Mouse (Mus musculus) thymus, postnatal 36 days (tissue): ENCODE results near the gene Sec1.

Source experiments
- DNase-seq, 2 experiments: peaks; one replicate each; pipeline ENCODE4 v3.0.0; 2022; ENCODE audit warnings: mixed read lengths in 2 of 2

The Sec1 gene

DNA sequence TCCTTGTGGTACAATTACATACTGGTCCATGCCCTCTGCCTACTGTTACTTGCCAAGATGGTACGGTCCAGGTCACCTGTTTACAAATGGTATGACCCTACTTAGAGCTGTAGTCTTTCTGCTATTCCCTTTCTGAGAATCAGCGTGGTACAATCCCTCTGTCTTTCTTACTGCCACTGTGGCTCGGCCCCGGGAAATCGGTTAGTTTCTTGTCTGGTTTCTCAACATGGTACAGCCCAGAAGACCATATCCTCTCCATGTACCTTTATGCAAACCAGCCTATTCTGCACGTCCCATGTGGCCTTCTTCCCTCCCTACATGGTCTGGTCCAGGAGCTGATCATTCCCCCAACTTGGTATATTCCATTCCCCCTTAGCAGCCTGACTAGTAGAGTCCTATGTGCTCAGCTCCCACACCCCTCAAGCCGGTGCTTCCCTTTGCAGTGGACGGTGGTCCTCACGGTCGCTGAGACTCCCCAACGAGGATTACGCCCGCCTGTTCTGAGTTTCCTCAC lies 9.9 kb upstream of the Sec1 start:
- DNase-seq, result peak; percentile 46 to 53

GRCm38 (mm10) chr7:45703521-45704033 lies 9.4 kb upstream of the Sec1 start:
- DNase-seq, result peak in 1 of 2 experiments; percentile 56

- peak in 1 of 2 experiments; percentile 30 for DNase-seq
These were observed 8.8 kb upstream of the Sec1 start for GRCm38 (mm10) chr7:45702809-45703520.

DNA sequence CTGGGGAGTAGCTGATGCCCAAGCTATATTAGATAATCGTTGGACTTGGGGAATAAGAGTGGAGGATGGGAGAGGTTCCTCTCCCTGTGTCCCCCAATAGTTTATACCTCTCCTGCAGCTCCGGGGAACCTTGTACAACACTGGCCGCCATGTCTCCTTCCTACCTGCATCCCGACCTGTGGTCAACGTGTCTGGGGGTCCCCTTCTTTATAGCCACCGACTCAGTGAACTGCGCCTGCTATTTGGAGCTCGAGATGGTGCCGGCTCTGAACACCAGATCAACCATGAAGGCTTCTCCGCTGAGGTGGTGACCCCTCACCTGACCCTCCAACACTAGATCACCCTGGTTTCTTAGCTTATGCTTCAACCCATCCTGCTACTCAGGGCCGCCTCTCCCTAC lies 8.1 kb upstream of the Sec1 start:
- DNase-seq, result peak in 1 of 2 experiments; percentile 13

DNA sequence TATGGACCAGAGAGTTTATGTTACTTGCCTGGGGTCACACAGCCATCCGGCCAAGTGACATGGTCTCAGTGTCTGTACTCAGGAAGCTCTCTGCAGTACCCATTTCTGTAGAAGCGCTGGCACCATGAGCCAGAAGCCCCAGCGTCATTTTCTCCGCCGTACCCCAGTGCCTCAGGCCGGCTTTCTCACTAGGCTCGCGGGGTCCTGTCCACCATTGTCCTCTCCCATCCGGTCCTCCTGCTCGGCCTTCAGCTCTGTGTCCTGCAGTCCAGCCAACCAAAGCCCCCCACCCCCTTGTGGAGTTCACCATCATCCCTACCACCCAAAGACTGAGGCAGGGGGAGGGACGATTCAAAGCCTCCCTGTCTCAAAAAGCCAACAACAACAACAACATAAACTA lies 7.4 kb upstream of the Sec1 start:
- peak in 1 of 2 experiments; percentile 17 for DNase-seq

GRCm38 (mm10) chr7:45701072-45701471 lies 6.9 kb upstream of the Sec1 start:
- peak in 1 of 2 experiments; percentile 22 for DNase-seq

DNA sequence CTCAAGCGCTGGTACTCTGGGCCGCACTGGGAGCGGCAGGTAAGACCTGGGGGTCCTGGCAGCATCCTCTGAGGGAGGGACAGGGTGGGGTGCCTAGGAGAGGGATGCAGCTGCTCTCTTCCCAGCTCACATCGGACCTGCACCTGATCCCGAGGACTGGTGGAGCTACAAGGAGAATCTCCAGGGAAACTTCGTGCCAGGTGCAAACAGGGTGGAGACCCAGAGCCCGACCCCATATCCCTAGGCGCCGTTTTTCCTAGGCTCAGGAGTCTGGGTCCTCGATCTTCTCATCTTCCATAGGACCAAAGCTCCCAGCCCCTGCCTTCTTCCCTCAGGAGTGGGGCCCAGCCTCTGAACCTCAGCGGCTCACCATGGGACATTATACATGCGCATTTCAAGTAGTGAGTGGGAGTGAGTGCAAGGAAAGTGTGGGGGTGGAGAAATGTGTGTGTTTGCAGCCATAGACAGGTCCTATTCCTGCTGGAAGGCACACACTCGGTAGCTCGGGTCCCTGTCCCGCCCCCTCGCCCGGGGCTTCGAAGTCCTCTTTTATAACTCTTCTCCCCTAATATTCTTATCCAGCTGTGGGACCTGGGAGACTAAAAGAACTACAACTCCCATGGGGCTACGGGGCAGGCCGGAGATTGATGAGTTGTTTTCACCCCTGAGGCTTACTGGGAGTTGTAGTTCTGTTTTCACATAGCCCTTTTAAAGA lies 6.3 kb upstream of the Sec1 start:
- DNase-seq, result peak; percentile 64 to 70

GRCm38 (mm10) chr7:45699523-45700141 lies 5.4 kb upstream of the Sec1 start, which contains the start of gene Car11:
Gene Car11 (plus strand): TSS chr7:45699843.
- peak in 1 of 2 experiments; percentile 30 for DNase-seq

GRCm38 (mm10) chr7:45697894-45698293 lies 3.7 kb upstream of the Sec1 start:
- no peak for DNase-seq

DNA sequence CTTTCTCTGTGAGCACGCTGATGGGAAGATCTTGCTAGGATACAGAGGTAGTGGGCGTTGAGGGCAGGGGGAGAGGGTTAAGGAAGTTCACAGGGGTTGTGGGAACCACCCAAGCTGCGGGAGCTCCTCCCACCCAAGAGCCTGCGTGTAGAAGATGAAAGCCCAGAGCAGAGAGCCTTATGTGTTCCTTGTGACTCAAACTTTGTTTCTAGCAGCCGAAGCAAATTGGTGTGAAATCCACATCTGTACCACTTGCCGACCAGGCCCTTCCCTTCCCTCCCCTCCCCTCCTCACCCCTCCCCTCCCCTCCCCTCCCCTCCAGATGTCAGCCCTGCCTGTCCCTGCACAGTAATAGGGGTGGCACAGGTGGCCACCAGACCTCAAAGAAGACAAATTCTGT lies 896 bp upstream of the Sec1 start:
- peak in 1 of 2 experiments; percentile 65 for DNase-seq

GRCm38 (mm10) chr7:45692364-45692763 lies 1.8 kb downstream of the Sec1 start:
- no peak for DNase-seq

- no peak for DNase-seq
These were observed 4.4 kb downstream of the Sec1 start for GRCm38 (mm10) chr7:45689800-45690199.

- DNase-seq, result no peak
These were observed 5.1 kb downstream of the Sec1 start for GRCm38 (mm10) chr7:45689099-45689498.

DNA sequence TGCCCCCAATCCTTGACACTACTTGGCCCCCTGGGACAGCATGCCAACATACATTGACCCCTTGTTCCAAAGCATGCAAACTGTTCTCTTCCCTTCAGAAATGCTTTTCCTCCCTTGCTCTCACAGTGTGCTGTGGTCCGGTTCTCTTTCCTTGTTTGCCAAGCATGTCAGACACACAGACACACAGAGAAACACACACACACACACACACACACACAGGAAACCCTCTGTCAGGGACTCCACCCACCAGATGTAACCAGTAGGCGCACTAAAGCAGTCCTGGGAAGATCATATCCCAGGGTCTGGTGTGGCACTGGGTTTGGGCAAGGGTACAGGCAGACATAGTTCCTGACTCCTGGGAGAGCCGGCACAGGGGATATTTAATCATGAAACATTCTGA lies 7.4 kb downstream of the Sec1 start:
- no peak for DNase-seq

GRCm38 (mm10) chr7:45685811-45686210 lies 8.4 kb downstream of the Sec1 start:
- DNase-seq, result no peak

- no peak for DNase-seq
These were observed 10.7 kb downstream of the Sec1 start, which contains the start of gene Ntn5 for GRCm38 (mm10) chr7:45683396-45684050. Gene Ntn5 (plus strand): TSS chr7:45684022.

DNA sequence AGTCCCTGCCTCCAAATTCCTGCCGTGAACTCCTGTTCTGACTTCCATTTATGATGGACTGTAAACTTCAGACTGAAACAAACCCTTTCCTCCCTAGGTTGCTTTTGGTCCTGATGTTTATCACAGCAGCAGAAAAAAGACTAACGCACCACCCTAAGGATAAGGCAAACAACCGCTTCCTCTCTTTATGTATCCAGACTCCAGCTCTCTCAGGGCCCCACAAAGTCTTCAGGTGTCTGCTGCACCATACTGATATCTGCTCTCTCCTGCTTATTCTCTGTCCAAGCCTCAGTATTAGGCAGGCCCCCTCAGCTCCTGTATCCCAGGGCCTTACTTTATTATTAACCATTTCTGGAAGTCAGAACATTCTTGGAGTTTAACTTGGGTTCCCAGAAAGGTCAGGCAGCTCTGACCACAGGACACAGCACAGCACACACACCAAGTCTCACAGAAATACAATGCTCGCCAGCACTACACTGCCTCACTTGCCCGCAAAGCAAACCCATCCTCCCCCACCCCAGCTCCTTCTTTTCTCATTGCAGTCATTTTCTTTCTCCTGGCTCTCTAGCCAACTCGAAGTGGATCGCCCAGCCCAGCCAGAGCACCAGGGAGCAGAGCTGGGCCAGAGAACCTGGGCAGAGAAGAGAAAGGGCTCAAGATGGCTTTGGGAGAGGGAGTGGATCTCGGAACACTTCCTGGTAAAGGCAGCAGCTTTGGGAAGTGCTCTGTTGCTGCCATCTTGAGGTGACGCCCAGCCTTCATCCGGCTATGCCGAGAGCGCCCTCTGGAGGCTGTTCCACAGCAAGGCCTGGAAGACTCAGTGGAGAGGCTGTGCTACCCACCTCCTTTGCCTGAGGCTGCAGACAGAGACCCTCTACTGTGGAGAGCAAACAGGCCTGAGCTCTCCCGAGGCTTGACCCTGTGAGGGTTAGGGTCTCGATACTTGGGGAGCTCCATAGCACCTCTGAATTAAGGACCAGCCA lies 11.8 kb downstream of the Sec1 start:
- DNase-seq, result peak; percentile 81 to 83

DNA sequence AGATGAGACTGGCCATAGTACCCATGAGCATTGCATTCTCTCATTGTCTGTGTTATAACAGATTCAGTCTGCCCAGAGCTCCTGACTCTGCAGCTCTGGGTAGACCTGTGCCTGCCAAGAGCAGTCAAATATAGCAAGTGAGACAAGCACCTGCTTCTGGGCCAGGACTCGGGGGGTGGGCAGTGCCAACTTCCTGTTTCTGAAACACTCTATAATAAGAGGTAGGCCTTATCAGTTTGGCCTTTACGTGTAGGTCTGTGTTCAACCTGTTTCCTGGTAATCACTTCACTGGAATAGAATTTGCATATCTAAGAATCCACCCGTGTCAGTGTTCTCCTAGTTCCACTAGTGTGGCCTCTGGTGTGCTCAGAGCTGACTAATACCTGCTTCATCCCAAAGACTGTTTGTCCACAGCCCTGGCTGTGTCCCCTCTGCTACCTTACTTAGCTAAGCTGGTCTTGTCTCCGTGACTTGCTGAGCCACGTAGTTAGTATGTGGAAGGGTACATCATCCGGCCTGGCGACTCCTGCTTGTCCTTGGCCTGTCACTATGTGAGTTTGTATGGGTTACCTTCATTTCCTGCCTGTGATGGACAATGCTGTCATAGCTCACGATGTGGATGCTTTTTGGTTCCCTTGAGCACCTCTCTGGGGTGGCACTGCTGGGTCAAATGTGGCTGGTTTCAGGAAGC lies 13.0 kb downstream of the Sec1 start:
- DNase-seq, result no peak

DNA sequence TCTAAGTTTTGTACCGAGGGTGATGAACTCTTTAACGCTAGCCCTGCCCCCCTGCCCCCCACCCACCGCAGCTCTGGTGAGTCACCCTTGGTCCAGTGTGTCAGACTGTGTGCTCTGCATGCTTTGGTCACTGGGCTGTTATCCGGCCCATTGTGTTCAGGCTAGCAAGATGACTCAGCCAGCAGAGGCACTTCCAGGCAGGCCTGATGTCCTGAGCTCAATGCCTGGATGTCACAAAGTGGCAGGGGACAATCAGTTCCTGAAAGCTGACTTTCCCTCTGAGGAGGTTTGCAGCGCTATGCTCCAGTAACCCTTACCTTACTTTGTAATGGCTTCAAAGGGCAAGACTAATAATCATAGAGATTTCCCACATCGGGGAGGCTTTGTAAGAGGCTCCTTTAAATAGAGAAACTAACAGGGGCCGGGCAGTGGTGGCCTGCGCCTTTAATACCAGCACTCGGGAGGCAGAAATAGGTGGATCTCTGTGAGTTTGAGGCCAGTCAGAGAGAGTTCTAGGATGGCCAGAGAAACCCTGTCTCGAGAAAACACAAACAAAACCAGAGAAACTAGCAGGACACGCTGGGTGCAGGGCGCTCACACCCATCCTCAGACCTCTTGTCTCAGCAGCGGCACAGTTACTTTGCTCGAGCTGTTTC lies 14.1 kb downstream of the Sec1 start:
- DNase-seq, result no peak

DNA sequence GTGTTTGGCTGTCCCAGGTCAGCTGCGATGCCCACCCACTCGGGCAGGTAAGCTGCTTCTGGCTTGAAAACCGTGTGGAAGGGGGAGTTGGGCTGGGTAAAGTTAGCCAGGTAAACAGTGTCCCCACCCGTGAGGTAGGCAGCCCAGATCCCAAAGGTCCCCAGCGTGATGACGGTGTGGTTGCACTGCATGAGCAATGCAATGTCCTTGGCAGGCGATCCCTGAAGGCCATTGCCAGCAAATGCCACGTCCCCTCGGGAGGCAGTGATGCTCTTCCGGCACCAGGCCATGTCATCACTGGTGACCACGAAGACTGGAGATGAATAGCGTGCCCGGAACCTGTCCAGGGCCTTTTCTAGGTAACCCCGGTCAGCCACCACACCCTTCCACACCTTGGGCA lies 15.7 kb downstream of the Sec1 start:
- DNase-seq, result no peak
